Mouse (Mus musculus): ENCODE results near the gene Tmem106a.
"Not testable (repeated sequence)": the region's sequence is repeated elsewhere in the genome, so short reads cannot be mapped to it uniquely, and the experiment has no call there.

DNA sequence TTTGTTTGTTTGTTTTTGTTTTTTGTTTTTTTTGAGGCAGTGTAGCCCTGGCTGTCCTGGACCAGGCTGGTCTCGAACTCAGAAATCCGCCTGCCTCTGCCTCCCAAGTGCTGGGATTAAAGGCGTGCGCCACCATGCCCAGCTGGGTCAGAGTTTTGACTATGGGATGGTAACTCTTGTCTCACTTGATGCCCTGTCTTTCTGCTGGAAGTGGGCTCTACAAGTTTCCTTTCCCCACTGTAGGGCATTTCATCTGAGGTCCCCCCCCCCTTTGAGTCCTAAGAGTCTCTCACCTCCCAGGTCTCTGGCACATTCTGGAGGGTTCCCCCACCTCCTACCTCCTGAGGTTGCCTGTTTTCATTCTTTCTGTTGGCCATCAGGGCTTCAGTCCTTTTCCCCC lies 25.1 kb downstream of the Tmem106a start:
- TF ChIP-seq CTCF (IDR thresholded peaks at IDR 0.05; ENCODE audit: low read depth, low read length); POLR2A (IDR thresholded peaks at IDR 0.05; ENCODE audit: borderline replicate concordance, low read depth, low read length): not testable (repeated sequence)
